Mouse (Mus musculus): ENCODE results near the gene Gm20816. TPM values are rescaled to one million over a fixed set of nuclear protein-coding genes. Genes with fewer than 3 reads are reported as not detected.
"Not testable (repeated sequence)": the region's sequence is repeated elsewhere in the genome, so short reads cannot be mapped to it uniquely, and the experiment has no call there.

Gm20816 gene
- not detected in 2 replicates for polyA plus RNA-seq (2015; fragmentation: Nextera tagmentation; extraction: Ambion mirVana)

DNA sequence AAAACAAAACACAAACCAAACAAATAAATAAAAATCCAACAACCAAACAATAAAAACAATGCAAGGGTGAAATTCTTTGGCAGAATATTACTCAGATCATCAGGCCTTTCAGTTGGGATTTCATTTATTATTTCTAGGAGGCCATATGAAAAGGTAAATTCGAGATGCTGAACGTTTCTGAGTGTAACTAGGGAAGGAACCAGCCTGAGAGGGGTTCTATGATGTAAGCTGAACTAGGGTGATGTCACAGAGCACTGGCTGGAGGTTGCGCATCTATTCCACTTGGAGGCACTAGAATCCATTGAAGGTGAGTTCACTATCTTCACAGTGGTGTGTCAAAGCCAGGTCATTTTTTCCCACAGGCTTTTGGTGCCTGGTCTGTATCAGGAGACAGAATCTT, at the start of gene Gm20816:
Gm20816 (plus strand) TSS at position 301 of the 400 bp plus-strand sequence.
- H3K27ac ChIP-seq (ENCODE audit: low read length); H3K9me3 ChIP-seq (replicated peaks; ENCODE audit: control insufficient read depth, low read length, poor library complexity, severe bottlenecking); H3K27me3 ChIP-seq (ENCODE audit: control insufficient read depth, insufficient read depth, low read depth, low read length); H3K4me3 ChIP-seq (ENCODE audit: low read depth, low read length); H3K4me2 ChIP-seq (ENCODE audit: low read length); H3K36me3 ChIP-seq (ENCODE audit: control insufficient read depth, insufficient read depth, low read length); H3K4me1 ChIP-seq (ENCODE audit: control insufficient read depth, insufficient read depth, low read length); H3K9ac ChIP-seq (ENCODE audit: low read depth, low read length); ATAC-seq: not testable (repeated sequence)
- WGBS: no CpG with 5 or more reads among the region's 3 CpGs

Other genes starting within 250 kb of the Gm20816 start
- gene Gm20937, start 243.1 kb upstream of the Gm20816 start, polyA plus RNA-seq (2015; fragmentation: Nextera tagmentation; extraction: Ambion mirVana): not detected in 2 replicates

All from midbrain, embryonic 16.5 days (tissue).